Mouse (Mus musculus) activated CD4-positive, CD25-positive, alpha-beta regulatory T cell, adult 4 months (primary cell): ENCODE results near the gene Pld3. TPM values are rescaled to one million over a fixed set of nuclear protein-coding genes. Genes with fewer than 3 reads are reported as not detected.
"Not testable (repeated sequence)": the region's sequence is repeated elsewhere in the genome, so short reads cannot be mapped to it uniquely, and the experiment has no call there.

Experiments used
- ATAC-seq: one replicate; pipeline ENCODE4 v1.8.0; 2017
- polyA plus RNA-seq, 2 experiments: library from polyadenylated mRNA; unstranded; fragments of 100-300 nt; shearing (Covaris generic); gene quantifications; one replicate each; pipeline ENCODE4 v1.2.1; 2017

The Pld3 gene
- polyA plus RNA-seq, 2 experiments from 2014 or later = 149 to 193 TPM

DNA sequence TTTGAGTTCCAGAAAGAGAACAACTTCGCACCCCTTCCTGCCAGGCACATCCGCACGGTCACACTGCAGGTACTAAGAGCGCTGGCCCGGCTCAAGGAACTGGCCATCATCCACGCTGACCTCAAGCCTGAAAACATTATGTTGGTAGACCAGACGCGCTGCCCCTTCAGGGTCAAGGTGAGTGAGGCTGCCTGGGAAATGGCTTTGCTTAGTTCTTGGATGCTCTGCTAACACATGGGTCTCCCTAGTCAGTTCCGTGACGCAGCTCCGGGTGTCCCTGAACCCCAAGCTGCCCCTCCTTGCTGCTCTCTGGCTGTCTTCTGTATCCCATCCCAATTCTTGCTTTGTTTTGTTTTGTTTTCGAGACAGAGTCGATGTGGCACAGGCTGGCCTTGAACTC lies 29.2 kb downstream of the Pld3 start:
- ATAC-seq = no peak

GRCm38 (mm10) chr7:27522967-27523366 lies 30.1 kb downstream of the Pld3 start, which contains the start of gene Hipk4:
Gene Hipk4 (plus strand): TSS chr7:27523267.
- ATAC-seq = no peak

DNA sequence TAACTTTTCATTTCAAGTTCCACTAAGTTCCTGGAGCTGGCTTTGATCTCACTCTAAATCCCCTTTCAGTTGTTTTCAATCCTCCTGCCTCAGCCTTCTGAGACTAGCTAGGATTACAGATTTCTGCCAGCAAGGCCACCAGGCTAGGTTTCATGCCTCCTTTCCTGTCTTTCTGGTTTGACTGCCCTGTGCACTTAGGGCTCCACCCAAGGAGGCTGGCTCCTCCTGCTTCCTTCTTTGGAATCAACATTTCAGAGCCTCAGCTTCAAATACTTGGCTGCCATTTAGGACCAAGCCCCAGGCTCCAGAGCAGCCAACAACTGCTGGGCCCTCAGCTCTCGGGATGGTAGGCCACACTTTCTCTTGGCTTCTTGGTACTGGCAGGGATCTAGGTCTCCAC lies 32.4 kb downstream of the Pld3 start:
- ATAC-seq = no peak

GRCm38 (mm10) chr7:27520104-27520503 lies 32.9 kb downstream of the Pld3 start:
- no peak for ATAC-seq

DNA sequence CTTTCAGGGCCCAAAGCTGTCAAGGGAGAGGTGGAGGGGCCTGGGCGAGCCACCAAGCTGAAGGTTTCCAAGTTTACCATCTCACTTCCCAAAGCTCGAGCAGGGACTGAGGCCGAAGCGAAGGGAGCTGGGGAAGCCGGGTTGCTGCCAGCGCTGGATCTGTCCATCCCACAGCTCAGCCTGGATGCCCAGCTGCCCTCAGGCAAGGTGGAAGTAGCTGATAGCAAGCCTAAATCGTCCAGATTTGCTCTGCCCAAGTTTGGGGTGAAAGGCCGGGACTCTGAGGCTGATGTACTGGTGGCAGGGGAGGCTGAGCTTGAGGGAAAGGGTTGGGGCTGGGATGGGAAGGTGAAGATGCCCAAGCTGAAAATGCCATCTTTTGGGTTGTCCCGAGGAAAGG lies 34.7 kb downstream of the Pld3 start:
- no peak for ATAC-seq

DNA sequence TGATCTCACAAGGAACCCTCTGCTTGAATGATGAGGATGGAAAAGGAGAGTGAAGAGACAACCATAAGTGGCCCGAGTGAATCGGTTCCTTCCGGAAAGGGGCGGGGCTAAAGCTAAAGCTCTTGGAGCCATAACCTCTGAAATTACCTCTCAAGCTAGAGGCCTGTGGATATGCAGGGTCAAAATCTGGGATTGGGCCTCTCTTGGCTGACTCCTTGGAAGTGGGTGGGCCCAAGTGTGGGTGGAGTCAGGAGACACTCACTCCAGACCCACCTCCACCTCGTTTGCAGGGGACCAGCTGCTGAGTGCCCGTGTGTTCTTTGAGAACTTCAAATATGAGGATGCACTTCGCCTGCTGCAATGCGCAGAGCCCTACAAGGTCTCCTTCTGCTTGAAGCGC lies 38.1 kb downstream of the Pld3 start:
- no peak for ATAC-seq

- no peak for ATAC-seq
Measured at GRCm38 (mm10) chr7:27510809-27511208, 42.2 kb downstream of the Pld3 start.

DNA sequence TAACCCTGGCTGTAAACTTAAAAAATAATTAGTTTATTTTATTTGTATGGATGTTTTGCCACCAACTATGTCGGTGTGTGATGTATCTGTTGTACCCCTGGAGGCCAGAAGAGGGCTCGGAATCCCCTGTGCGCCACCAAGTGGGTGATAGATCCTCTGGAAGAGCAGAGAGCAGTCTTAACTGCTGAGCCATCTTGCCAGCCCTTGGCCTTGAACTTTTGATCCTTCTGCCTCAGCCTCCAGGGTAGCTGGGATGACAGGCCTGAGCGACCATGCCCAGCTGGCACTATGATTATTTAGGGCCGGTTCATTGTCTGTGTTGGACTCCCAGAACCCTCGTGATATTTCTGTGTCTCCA lies 44.4 kb downstream of the Pld3 start:
- ATAC-seq = peak; percentile 62

- peak; percentile 87 for ATAC-seq
Measured at GRCm38 (mm10) chr7:27507711-27508647, 45.0 kb downstream of the Pld3 start.

DNA sequence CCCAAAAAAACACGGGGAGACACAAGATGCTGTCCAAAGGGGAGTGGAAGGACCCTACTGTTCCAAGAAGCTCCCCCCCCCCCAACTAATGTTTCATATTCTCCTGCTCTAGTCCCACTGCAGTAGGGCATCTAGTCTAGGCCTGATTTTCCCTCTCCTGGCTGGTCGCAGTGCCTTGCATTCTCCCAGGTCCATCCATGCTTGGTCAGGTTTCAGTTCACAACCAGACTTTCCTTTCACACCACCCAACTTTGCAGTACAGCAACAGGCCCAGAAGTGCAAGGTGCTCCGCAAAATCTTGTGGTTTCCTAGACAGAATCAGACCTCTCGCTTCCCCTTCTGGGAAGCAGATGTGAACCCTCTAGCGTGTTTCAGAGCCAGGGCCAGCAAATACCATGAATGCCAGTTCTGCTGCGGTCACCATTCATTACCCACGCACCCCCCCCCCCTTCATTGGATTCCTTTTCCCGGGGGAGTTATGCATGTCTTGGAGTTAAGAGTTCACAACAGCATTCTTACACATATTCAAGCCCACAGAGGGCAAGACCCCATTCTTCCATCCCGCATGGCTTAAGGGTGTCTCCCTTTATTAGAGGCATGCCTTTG lies 46.1 kb downstream of the Pld3 start:
- no peak for ATAC-seq

- no peak for ATAC-seq
Measured at GRCm38 (mm10) chr7:27501620-27502019, 51.4 kb downstream of the Pld3 start.

DNA sequence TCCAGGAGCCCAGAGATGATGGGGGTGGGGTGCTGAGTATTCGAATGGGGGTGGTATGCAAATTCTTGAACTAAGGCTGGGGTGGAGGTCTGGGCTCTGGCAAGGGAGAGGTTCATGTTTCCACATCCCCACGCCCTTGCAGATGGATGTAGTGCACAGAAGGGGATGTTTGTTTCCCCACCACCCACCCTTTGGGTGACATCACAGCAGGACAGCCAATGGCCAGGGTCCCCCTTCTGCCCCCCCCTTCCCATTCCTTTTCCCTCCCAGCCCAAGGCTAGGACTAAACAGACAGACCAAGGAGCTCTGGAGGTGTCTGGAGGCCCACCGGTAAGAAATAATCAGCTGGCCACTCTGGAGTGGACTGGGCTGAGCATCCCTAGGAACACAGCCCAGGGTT lies 54.0 kb downstream of the Pld3 start, which contains the start of gene Prx:
Gene Prx, plus strand, starts transcription at position 289 of the 400 bp plus-strand sequence.
- ATAC-seq = no peak

DNA sequence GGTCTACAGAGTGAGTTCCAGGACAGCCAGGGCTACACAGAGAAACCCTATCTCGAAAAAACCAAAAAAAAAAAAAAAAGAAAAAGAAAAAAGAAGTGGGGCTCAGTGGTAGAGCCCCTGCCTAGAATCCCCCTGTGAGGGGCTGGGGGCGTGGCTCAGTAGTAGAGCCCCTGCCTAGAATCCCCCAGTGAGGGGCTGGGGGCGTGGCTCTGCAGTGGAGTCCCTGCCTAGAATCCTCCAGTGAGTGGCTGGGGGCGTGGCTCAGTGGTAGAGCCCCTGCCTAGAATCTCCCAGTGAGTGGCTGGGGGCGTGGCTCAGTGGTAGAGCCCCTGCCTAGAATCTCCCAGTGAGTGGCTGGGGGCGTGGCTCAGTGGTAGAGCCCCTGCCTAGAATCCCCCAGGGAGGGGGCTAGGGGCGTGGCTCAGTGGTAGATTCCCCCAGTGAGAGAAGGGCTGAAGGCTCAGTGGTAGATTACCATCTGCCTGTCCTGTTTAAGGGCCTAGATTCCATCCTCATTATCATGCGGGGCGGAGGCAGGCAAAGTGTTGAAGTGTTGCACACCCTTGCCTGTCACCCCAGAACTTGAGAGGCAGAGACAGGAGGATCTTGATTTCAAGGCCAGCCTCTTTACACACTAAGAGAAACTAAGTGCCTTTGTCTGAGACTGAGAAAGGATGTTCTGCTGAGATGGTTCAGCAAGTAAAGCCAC lies 58.2 kb downstream of the Pld3 start:
- ATAC-seq = not testable (repeated sequence)

DNA sequence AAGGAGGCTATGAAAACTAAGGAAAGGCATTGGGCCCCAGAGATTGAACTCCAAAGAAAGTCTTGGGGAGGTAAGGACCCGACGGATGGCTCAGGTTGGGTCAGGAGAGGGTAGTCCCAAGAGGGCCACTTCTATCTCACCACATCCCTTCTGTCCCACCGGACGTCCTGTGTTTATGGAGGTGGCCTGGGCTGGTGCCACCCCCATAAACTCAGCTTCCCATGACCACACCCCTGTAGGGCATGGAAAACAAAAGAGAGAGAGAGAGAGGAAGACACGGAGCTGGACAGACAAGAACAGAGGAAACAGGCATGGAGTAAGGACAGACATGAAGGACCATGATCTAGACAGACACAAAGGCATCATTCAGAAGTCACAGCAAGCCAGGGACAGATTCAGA lies 59.6 kb downstream of the Pld3 start:
- ATAC-seq = no peak

GRCm38 (mm10) chr7:27493022-27493421 lies 60.0 kb downstream of the Pld3 start:
- ATAC-seq = no peak

- ATAC-seq = no peak
Measured at GRCm38 (mm10) chr7:27491856-27492255, 61.2 kb downstream of the Pld3 start.

GRCm38 (mm10) chr7:27490543-27491329 lies 62.3 kb downstream of the Pld3 start:
- ATAC-seq = peak; percentile 43

DNA sequence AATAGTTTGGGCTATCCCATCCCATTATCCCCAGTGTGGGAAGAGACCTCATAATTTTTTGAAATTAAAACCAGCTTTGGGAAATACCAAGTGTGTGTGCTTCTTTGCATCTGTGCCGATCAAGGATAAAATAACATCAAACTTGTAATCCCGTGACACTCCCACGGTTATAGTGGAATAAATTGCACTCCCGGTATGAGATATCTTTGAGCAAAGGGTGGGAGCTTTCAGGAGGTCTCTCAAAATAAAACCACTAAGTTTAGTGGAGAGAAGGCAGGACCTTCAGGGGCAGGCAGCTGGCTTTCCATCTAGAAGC lies 62.8 kb downstream of the Pld3 start:
- ATAC-seq = no peak

GRCm38 (mm10) chr7:27489270-27489869 lies 63.6 kb downstream of the Pld3 start:
- no peak for ATAC-seq

- ATAC-seq = no peak
Measured at GRCm38 (mm10) chr7:27487740-27488268, 65.2 kb downstream of the Pld3 start.

- ATAC-seq = peak; percentile 81
Measured at GRCm38 (mm10) chr7:27486770-27487697, 66.0 kb downstream of the Pld3 start, which contains the start of gene Sertad1. Gene Sertad1 (plus strand): TSS chr7:27486910.
